Mouse (Mus musculus): ENCODE measurements around the gene Impg2.

Impg2 gene

GRCm38 (mm10) chr16:56204051-56204450 lies at the start of gene Impg2:
TSS of gene Impg2 (plus strand) at chr16:56204313.
- no peak for DNase-seq (ENCODE audit: low read depth, low spot score)

- DNase-seq (ENCODE audit: low read depth, low spot score): no peak
Observed at GRCm38 (mm10) chr16:56163466-56163865, 40.6 kb upstream of the Impg2 start.

DNA sequence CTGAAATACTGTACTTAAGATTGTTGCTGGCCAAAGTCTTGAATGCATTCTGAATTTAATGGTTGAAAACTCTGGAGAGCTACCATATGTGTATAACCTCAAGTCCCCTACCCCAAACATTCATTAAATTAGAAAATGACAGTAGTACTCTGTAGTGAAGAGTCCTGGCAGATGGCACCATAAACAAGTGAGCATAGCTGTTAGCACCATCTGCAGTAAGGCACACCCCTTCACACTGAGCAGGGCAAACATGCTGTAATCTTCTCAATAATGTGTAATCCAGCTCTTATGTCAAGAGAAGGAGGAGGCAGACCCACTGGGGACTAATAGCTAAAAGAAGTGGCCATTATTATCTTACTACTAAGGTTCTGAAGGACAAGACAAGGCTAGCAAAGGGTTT lies 33.9 kb upstream of the Impg2 start:
- DNase-seq (ENCODE audit: low read depth, low spot score): no peak

GRCm38 (mm10) chr16:56175867-56176581 lies 28.1 kb upstream of the Impg2 start:
- peak; percentile 16 for DNase-seq (ENCODE audit: low read depth, low spot score)

GRCm38 (mm10) chr16:56186863-56187262 lies 17.2 kb upstream of the Impg2 start:
- DNase-seq (ENCODE audit: low read depth, low spot score): no peak

GRCm38 (mm10) chr16:56188198-56188597 lies 15.9 kb upstream of the Impg2 start:
- DNase-seq (ENCODE audit: low read depth, low spot score): no peak

DNA sequence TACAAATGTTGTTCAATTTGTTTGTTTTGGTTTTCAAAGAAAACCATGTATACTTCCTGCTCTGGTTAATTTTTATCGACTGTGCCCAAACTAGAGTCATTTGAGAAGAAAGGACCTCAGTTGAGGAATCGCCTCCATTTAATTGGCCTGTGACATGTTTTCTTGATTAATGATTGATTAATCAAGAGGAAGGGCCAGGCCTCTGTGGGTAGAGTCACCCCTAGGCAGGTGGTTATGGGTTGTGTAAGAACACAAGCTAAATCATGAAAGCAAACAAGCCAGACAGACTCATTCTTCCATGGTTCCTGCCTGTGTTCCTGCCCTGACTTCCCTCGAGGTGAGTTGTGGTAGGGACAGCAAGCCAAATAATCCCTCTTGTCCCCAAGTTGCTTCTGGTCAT lies 8.6 kb downstream of the Impg2 start:
- DNase-seq (ENCODE audit: low read depth, low spot score): no peak

DNA sequence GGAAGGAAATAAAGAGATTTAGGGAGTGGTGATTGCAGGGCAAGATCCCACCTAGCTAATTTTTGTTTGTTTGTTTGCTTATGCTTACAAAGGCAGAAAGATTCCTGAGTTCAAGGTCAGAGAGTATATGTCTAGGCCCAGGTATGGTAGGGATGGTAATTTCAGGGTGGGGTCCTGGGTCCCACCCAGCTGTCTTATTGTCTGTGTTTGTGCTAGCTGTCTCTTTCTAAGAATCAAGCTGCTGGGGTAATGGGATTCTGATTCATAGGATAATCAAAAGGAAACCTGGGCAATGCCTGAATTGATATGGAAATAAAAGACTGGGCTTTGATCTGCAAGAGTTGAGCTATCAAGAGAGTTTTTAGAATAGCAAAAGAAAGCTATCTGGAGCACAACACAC lies 23.6 kb downstream of the Impg2 start:
- DNase-seq (ENCODE audit: low read depth, low spot score): no peak

GRCm38 (mm10) chr16:56229455-56229854 lies 25.3 kb downstream of the Impg2 start:
- DNase-seq (ENCODE audit: low read depth, low spot score): no peak

DNA sequence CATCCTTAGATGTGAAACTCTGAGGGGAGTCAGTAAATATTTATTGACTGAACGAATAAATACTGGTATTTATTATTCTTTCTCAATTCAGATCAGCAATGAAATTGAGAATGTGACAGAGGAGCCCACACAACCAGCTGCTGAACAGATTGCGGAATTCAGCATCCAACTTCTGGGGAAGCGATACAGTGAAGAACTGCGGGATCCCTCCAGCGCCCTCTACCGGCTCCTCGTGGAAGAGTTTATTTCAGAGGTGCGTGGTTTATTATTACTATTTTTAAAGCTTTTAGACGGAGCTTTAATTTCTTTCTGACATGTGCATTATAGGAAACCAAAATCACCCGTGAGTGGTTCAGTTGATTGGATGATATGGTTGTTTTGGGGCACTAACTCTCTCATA lies 27.2 kb downstream of the Impg2 start:
- peak; percentile 32 for DNase-seq (ENCODE audit: low read depth, low spot score)

DNA sequence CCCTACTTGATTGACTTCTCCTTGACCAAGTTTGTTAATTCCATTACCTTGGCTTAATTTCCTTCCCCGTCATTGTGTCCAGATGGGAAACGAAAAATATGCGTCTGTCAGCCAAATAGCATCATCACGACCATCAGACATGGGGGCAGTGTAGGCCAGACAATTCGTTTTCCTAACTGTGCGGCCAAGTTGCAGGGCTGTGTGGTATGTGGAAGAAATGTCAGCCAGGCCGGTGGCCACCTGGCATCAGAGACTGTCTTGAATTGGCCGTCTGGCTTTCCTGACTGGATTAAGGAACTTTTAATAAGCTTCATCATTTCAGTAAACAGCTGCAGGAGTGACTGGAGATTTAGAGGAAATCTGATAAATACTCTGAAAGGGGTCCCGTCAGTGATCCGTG lies 28.6 kb downstream of the Impg2 start:
- DNase-seq (ENCODE audit: low read depth, low spot score): no peak

- no peak for DNase-seq (ENCODE audit: low read depth, low spot score)
Observed at GRCm38 (mm10) chr16:56246031-56246430, 41.9 kb downstream of the Impg2 start.

DNA sequence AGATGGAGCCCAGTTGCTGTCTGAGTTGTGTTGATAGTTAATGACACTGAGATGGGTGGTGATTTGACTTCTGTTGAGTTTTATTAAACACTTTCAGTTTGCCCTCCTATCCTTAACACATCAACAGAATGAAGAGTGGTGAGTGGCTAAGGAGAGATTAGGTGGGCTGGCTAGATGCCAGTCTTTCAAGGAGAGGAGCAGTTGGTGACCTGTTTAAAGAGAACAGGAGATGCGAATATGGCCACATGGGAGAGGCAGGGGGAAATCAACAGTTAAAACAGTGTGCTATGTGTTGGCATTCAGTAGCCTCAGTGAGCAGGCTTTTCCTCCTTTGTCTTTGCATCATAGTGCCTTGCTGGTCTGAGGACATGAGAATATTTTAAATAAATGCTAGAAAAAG lies 69.8 kb downstream of the Impg2 start:
- no peak for DNase-seq (ENCODE audit: low read depth, low spot score)

GRCm38 (mm10) chr16:56279060-56279459 lies 74.9 kb downstream of the Impg2 start:
- no peak for DNase-seq (ENCODE audit: low read depth, low spot score)

GRCm38 (mm10) chr16:56279752-56280151 lies 75.6 kb downstream of the Impg2 start:
- DNase-seq (ENCODE audit: low read depth, low spot score): no peak

GRCm38 (mm10) chr16:56281336-56281735 lies 77.2 kb downstream of the Impg2 start:
- no peak for DNase-seq (ENCODE audit: low read depth, low spot score)

DNA sequence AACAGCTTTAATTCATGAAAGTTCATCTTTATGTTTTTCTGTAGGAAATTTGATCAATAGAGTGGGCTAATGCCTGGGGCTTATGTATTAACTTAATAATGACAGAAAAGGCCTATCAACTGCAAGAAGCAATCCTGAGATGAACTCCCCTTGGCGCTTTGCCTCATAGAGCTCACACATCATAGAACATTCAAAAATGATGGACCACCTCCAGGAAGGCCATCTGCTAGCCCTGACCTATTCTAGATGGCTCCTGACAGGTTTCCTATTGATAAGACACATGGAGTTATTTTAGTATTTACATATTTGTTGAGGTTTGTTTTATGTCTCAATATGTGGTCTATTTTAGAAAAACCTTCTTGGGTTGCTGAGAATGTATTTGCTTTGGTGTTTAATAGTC lies 79.2 kb downstream of the Impg2 start:
- DNase-seq (ENCODE audit: low read depth, low spot score): no peak

DNA sequence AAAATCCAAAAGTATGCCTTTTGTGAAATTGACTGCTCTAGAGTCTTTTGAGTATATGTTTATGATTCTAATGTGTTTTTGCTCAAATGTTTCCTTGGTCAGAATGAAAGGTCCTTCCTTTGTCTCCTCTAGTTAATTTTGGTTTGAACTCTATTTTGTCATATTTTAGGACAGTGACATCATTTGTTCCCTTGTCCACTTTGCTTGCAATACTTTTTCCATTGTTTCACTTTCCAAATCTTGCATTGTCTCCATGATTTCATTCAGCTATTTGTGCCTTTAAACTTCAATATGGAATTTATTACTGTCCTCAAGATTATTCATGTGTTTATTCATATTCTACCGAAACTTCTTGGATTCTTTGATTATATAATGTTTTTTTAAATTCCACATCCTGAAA lies 79.8 kb downstream of the Impg2 start:
- no peak for DNase-seq (ENCODE audit: low read depth, low spot score)

DNA sequence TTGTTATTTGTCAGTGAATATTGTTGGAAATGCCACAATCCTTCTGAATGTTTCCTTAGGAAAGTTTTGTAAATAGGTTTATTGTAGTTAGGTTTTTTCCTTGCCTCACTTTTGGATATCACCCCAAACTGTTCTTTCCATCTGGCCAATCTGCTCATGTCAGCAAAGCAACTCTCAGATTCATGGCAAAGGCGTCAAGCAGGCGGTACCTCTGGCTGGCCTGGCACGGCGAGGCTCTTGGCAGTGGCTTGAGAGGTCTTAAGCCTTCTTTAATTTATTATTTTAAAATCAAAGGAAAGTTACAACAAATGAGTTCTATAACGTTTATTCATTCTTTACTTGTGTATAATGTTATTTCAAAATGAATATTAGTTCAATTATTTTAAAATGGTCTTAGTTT lies 82.0 kb downstream of the Impg2 start:
- DNase-seq (ENCODE audit: low read depth, low spot score): no peak

- DNase-seq (ENCODE audit: low read depth, low spot score): no peak
Observed at GRCm38 (mm10) chr16:56286977-56287376, 82.9 kb downstream of the Impg2 start.

DNA sequence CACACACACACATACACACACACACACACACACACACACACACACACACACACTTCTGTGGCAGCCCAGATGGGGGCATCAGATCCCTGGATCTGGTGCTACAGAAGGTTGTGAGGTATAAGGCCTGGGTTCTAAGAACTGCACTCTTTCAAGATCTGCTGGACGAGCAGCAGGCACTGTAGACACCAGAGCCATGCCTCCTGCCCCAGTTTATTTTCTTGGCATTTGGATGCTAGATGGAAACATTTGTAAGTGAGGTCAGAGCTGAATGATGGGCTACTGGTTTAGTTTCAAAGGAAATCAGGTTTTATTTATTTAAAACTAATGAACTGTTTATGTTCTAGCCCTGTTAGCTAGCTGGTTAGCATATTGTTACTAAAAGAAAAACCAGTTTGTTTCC lies 90.8 kb downstream of the Impg2 start:
- DNase-seq (ENCODE audit: low read depth, low spot score): no peak

- DNase-seq (ENCODE audit: low read depth, low spot score): no peak
Observed at GRCm38 (mm10) chr16:56295888-56296648, 92.0 kb downstream of the Impg2 start.

- DNase-seq (ENCODE audit: low read depth, low spot score): no peak
Observed at GRCm38 (mm10) chr16:56298248-56298647, 94.1 kb downstream of the Impg2 start.
